Mouse (Mus musculus) skeletal muscle tissue, adult 2 months (tissue): ENCODE data around the gene Fam83e.

Experiments used
- DNase-seq: peaks from one replicate; pipeline ENCODE4 v3.0.0-alpha.2; 2012; ENCODE audit warnings: low read depth, low spot score

Gene Fam83e

DNA sequence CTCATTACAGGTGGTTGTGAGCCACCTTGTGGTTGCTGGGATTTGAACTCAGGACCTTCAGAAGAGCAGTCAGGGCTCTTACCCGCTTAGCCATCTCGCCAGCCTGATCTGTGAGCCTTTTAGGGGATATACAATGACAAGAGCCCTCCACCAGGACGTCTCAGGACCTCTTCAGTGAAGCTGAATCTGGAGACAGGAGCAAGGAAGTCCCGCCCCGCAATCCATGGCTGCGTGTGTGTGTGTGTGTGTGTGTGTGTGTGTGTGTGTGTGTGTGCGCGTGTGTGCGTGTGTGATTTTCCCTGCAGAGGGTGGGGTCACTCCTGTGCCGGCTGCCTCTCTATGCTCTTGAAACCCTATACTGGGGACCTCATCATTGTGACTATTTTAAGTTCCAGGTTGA is 18.8 kb downstream of the Fam83e start:
- no peak for DNase-seq

DNA sequence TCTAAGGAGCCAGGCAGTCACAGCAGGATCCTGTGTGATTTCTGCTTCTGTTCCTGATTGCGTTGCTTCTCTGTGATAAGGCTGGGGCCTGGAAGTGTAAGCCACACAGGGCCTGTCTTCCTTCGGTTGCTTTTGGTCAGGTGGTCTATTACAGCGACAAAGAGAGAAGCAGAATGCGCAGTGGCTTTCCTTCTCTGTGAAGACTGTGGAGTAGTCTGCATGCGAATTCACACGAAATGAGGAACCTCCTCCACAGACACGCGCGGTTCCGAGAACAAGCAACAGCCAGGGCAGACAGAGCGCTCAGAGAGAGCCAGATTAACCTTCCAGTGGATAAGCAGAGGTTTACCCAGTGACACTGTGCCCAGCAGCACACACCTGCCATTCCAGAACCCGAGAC is 20.3 kb downstream of the Fam83e start:
- DNase-seq = no peak

DNA sequence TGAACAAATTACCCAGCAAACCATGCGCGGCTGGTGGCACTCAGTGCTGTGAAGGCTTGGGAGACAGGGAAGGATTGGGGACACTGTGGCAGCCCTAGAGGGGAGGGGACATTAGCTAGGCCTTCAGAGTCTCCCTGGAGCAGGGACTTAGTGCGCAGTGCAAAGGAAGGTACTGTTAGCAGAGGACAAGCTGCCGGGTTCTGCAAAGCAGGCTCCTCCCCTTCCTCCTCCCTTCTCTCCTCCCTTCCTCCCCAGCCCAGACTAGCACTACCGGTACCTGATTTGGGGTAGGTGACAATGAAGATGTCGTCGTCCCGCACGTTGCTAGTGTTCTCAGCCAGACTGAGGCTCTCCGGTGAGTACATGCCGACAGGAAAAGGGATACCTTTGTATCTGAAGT is 20.8 kb downstream of the Fam83e start:
- no peak for DNase-seq

DNA sequence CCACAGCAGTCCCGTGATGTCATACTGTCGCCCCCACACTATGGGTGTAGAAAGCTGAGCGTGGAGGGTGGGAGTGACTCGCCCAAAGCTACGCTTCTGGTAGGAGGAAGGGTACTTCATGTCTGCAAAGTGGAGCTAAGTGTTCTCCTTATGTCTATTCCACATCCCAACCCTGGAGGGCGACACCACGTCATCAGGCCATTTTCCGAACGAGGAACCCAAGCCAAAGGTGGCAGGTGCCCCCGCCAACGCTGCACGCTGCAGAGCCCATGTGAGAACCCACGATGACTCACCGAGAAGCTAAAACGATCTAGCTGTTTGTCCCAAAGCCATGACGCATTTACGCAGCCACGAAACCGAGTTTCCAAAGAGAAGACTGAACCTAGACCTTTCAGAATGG is 21.3 kb downstream of the Fam83e start:
- DNase-seq = no peak

DNA sequence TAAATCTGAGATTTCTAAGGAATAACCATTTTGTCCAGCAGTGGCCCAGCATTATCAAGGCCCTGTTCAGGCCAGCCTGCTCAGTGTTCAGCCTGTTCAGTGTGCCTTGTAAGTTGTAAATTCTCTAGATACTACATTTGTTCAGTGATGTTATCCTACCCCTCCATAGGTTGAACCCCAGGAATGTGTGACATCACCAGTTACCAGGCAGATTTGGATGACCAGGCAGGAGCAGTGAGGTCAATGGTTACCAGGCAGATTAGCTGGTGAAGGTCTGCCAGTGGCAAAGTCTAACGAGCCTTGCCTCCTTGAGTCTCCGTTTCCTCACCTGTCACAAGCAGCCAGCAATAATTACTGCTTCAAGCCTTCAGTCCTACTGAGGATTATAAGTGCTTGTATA is 23.4 kb downstream of the Fam83e start:
- no peak for DNase-seq

DNA sequence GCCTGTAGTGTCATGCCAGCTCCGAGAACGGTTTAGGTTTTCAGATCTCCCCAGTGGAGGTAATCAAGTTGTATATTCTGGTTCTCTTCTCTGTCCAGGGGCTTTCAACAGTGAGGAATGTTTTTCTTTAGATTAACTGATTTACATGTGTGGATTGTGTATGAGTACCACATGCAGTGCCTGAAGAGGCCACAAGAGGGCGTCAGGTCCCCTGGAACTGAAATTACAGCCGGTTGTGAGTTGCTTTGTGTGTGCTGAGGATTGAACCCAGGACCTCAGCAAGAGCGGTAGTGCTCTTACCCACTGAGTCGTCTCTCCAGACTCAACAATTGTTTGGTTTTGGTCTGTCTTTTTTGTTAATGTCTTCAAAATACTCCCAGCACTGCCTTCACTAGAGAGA is 25.5 kb downstream of the Fam83e start:
- DNase-seq = no peak

DNA sequence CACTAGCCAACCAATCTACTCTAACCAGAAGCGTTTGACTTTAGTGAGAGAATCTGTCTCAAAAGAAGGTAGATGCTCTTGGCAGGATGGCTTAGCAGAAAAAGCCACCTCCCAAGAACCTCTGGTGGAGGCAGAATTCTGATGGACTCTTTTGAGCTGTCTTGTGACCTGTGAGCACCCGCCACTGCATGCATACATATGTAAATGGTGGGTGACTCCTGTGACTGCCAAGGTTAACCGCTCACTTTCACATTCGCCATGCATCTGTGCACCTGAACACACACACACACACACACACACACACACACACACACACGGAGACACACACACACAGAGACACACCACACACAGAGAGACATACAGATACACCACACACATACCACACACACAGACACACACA is 26.4 kb downstream of the Fam83e start:
- DNase-seq = no peak

DNA sequence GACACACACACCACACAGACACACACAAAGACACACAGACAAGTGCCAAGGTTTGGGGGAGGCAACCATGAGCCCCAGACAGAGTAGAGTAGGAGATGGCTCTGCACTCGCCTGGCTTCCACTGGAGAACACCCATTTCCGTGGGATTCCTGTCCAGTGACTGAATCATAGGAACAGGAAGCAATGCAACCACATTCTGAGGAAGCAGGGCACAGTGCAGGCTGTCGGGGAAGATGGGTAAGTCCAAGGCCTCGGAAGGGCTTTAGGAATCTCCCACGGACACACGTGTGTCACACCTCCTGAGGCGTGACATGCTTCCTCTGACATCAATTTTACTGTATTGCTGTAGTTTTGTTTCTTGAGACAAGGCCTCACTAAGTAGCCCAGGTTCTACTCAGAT is 27.1 kb downstream of the Fam83e start:
- DNase-seq = no peak

DNA sequence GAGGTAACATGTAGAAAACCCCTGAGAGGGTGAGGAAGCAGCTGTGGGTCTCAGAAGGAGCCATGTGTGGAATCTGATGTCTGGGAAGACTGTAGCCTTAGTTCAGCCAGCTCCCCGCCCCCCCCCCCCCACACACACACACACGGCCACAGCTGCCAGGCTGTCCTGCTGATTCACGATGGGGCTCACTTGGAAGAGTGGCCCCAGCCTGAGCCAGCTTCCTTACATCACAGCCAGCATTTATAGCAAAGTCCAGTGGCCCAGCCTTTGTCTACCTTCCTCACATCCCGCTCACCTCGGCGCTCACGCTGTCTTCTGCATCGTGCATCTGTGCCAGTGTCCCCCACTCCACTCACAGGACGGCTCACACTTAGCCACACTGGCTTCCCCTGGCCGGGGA is 28.4 kb downstream of the Fam83e start:
- no peak for DNase-seq

DNA sequence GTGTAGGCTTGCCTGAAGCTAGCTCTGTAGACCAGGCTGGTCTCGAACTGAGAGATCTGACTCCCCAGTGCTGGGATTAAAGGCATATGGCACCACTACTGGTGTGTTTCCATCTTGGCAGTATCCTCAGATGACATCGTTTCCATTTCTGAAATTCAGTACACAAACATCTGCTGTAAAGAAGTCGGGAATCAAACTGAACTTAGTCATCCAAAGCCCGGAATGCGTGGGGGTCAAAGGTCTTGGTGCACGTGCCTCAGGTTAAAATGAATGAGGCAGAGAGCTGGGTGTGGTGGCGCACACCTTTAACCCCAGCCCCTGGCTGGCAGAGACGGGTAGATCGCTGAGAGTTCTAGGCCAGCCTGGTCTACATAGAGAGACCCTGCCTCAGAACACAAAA is 29.1 kb downstream of the Fam83e start:
- DNase-seq = no peak

DNA sequence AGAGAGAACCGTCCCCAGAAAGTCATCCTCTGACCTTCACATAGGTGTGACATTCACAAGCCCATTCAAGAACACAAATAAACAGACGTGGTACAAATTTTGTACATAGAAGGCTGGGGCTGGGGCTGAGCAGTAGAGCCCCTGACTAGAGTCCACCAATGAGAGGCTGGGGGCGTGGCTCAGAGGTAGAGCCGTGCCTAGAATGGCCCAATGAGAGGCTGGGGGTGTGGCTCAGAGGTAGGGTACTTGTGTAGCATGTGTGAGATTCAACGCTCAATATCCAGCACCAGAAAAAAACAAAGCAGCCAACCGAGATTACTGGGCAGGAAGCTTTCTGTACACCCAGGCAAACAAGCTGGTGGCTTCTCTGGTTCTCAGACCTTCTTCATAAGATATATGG is 34.7 kb downstream of the Fam83e start:
- DNase-seq = no peak

DNA sequence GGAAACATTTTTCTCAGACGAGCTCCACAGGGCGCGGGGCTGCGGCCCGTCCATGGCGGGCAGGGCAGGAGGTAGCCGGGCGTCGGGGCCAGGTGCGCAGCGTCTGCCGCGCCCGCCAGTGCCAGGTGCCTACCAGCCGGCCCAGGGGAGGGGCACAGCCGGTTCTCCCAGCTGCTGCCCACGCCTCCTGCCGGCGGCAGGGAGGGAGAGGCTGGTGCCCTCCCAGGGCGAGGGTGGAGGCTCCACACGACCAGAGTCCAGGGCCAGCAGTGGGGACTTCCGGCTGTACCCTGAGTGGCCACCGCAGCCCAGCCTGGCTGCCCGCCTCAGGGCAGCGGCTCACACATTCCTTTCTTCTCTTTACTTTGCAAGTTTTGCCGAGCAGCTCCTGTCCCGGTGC is 38.4 kb downstream of the Fam83e start:
- no peak for DNase-seq

DNA sequence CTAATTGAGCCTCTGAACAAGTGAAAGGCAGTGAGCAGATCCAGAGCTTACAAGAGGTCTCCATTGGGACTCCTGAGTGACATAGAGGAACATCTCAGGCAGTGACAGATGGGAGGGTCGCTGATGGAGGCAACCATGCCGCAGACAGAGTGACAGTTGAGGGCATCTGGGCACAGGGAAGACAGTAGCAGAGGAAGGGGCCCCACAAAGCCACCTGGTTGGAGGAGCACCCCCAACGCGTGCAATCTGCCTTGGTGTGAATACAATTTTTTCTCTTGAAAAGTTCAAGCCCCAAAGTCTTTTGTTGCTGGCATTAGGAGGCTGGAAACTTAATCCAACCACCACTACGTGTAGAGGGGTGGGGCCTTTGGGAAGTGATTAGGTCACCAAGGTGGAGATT is 39.1 kb downstream of the Fam83e start:
- DNase-seq = no peak

DNA sequence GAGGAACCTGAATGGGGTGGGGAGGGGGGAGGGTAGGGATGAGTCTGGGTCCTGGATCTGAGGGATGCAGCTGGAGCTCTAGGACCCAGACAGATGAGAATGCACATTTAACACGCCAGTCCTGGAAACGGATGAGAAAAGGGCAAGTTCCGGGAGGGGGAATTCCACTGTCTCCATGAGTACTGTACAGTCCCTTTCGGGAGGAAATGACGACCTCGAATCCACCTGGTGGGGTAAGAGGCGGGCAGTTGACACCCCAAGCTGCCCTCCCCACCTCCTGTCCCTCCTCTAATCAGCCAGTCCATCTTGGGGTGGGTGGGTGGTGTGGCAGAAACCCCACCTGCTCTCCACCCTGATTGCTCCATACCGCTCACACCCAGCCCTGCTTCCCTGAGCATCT is 45.0 kb downstream of the Fam83e start:
- DNase-seq = no peak

DNA sequence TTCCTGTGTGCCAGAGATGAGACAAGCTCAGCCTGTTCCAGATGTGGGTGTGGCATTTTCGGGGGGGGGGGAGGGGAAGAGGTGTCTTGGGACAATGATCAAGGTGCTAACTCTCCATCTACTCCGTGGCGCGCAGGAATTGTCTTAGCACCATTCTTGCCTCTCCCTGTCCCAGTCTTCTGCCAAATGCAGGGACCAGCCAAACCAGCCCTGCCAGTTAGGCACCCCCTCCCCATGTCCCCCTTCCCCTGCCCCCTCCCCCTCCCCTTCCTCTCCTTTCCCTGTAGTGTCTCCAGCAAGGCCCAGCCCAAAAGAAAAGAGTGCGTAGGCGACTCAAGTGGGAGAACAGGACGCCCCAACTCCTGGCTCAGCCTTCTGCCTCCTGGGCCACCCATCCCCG is 45.8 kb downstream of the Fam83e start:
- DNase-seq = no peak

DNA sequence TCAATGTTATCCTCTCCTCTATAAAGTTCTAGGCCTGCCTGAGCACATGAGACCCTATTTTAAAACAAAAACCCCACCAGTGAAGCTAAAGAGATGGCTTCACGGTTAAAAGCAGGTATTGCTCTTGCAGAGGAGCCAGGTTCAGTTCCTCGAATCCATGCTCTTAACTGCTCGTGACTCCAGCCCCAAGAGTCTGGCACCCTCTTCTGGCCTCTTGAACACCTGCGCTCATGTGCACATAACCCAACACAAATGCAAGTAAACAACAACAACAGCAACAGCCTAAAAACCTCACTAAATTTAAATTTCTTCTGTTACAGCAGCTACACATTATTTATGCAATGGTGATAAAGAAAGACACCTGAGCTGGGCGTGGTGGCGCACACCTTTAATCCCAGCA is 46.5 kb downstream of the Fam83e start:
- no peak for DNase-seq

DNA sequence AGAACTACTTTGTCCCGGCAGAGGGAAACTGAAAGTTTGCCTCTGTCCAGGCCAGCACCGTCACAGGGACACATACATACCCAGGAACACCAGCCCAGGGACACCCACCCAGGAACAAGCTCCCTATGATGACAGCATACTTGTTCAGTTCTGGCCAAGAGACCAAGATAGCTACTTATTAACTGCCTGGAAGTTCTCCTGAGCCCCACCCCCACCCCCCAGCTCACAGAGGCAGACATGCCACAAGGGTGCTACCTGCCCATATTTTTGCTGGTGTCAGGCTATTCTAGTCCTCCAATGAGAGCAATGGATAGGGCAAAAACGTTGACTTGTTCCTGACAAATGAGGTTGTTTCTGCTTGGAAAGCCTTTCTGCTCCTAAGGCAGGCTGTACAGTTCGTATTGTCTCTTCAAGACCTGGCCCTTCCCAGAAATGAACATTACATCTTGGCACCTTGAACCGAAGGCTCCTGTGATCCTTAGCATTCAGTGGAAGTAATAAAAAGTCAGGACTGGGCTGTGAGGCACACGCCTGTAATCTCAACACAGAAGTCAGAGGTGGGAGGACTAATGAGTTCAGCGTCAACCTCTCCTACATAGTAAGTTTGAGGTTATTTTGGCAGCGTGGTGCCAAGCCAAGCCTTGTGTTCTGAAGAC is 49.5 kb downstream of the Fam83e start:
- DNase-seq = no peak

DNA sequence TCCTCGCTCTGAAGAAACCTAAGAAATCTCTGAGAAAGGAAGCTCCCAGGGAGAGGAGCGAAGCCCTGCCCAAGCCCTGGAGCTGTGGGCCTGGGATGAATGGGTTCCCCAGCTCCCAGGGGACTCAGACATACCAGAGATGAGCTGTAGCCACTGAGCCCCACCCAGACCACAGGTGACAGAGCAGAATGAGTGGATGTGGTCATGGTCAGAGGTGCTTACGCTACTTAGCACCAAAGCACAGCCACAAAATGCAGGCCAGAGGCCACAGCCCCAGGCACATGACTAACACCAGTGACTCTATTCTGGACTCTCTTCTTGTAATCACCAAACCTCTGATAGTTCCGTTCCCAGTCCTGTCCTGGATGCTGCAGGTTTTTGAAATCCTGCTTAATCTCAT is 50.1 kb downstream of the Fam83e start:
- no peak for DNase-seq

DNA sequence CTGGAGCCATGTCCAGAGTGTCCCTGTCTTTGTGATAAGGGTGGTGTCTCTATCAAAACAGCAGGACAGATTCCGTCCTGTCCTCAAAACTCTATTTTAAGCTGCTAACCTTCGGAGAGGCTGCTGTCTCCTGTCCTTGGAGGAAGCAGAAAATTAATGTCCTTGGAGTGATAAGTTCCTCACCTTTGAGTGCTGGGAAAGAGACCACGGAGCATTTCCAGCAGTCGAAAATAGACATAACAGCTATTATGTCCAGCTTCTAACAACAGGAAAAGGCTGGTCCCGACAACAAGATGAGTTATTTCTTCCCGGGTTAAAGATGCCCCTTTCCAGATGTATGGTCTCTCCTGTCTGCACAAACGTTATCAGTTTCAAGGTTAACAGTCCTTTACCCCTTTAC is 54.2 kb downstream of the Fam83e start:
- DNase-seq = no peak
